Mouse (Mus musculus): ENCODE results near the gene Scube1.

Gene Scube1

GRCm38 (mm10) chr15:83724886-83725269, at the start of gene Scube1:
Scube1 (minus strand) TSS chr15:83725021.
- DNase-seq (ENCODE audit: extremely low spot score), result peak; percentile 90

GRCm38 (mm10) chr15:83772953-83773352, 48.1 kb upstream of the Scube1 start:
- no peak for DNase-seq (ENCODE audit: extremely low spot score)

GRCm38 (mm10) chr15:83772460-83772859, 47.6 kb upstream of the Scube1 start:
- no peak for DNase-seq (ENCODE audit: extremely low spot score)

- no peak for DNase-seq (ENCODE audit: extremely low spot score)
Observed at GRCm38 (mm10) chr15:83771346-83772053, 46.7 kb upstream of the Scube1 start.

GRCm38 (mm10) chr15:83765388-83766029, 40.7 kb upstream of the Scube1 start:
- peak; percentile 63 for DNase-seq (ENCODE audit: extremely low spot score)

GRCm38 (mm10) chr15:83761512-83761911, 36.7 kb upstream of the Scube1 start:
- DNase-seq (ENCODE audit: extremely low spot score), result no peak

GRCm38 (mm10) chr15:83760683-83761082, 35.9 kb upstream of the Scube1 start:
- peak; percentile 73 for DNase-seq (ENCODE audit: extremely low spot score)

- no peak for DNase-seq (ENCODE audit: extremely low spot score)
Observed at GRCm38 (mm10) chr15:83758958-83759357, 34.1 kb upstream of the Scube1 start.

GRCm38 (mm10) chr15:83756742-83757141, 31.9 kb upstream of the Scube1 start:
- DNase-seq (ENCODE audit: extremely low spot score), result peak; percentile 55

- no peak for DNase-seq (ENCODE audit: extremely low spot score)
Observed at GRCm38 (mm10) chr15:83749436-83749835, 24.6 kb upstream of the Scube1 start.

- DNase-seq (ENCODE audit: extremely low spot score), result no peak
Observed at GRCm38 (mm10) chr15:83748986-83749385, 24.2 kb upstream of the Scube1 start.

GRCm38 (mm10) chr15:83746311-83746710, 21.5 kb upstream of the Scube1 start:
- DNase-seq (ENCODE audit: extremely low spot score), result no peak

GRCm38 (mm10) chr15:83742018-83742417, 17.2 kb upstream of the Scube1 start:
- no peak for DNase-seq (ENCODE audit: extremely low spot score)

- peak; percentile 61 for DNase-seq (ENCODE audit: extremely low spot score)
Observed at GRCm38 (mm10) chr15:83740676-83741422, 16.0 kb upstream of the Scube1 start.

GRCm38 (mm10) chr15:83727626-83728025, 2.8 kb upstream of the Scube1 start:
- peak; percentile 76 for DNase-seq (ENCODE audit: extremely low spot score)

GRCm38 (mm10) chr15:83726741-83727140, 1.9 kb upstream of the Scube1 start:
- DNase-seq (ENCODE audit: extremely low spot score), result no peak

GRCm38 (mm10) chr15:83725556-83726200, 857 bp upstream of the Scube1 start:
- peak; percentile 66 for DNase-seq (ENCODE audit: extremely low spot score)

GRCm38 (mm10) chr15:83724160-83724885, 498 bp downstream of the Scube1 start:
- DNase-seq (ENCODE audit: extremely low spot score), result peak; percentile 48

GRCm38 (mm10) chr15:83715582-83716228, 9.1 kb downstream of the Scube1 start:
- no peak for DNase-seq (ENCODE audit: extremely low spot score)

GRCm38 (mm10) chr15:83712798-83713197, 12.0 kb downstream of the Scube1 start:
- no peak for DNase-seq (ENCODE audit: extremely low spot score)

GRCm38 (mm10) chr15:83712361-83712760, 12.5 kb downstream of the Scube1 start:
- DNase-seq (ENCODE audit: extremely low spot score), result no peak
